Mouse (Mus musculus): Measurements from ENCODE around the gene Tnfrsf1b. TPM values are rescaled to one million over a fixed set of nuclear protein-coding genes. Genes with fewer than 3 reads are reported as not detected.

Tnfrsf1b gene
- polyA plus RNA-seq, 1 experiment: 222 TPM

GRCm38 (mm10) chr4:145276368-145277249 is 29.9 kb upstream of the Tnfrsf1b start:
- H3K27ac ChIP-seq (ENCODE audit: insufficient read depth, low read depth, low read length): peak overlapping the region; percentile 90

DNA sequence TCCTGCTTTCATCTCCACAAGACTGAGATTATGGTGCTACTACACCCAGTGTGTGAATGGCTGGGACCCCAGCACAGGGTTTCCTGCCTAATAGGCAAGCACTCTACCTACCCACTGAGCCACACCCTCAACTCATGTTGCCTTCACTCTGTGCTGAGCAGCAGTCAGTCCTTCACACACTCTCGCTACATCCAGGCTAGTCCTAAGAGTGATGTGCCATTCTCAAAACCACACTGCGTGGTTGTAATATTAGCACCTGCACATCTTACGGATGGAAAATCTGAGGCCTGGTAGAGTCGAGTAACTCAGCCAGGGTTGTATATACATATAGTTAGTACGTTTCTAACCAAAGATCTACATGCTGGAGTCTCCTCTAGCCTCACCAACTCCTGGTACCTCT is 28.2 kb upstream of the Tnfrsf1b start:
- no peak for TF ChIP-seq POLR2A (IDR thresholded peaks at IDR 0.05; ENCODE audit: borderline replicate concordance, low read depth, low read length)
- no peak for TF ChIP-seq CTCF (IDR thresholded peaks at IDR 0.05; ENCODE audit: low read depth, low read length)
- H3K4me3 ChIP-seq (ENCODE audit: insufficient read depth, low read length): no peak overlapping the region
- peaks cover 70% of the 10 kb centered on the region for H3K4me1 ChIP-seq (ENCODE audit: control insufficient read depth, insufficient read depth, low read length)
- H3K27ac ChIP-seq (ENCODE audit: insufficient read depth, low read depth, low read length): no peak overlapping the region

More at GRCm38 (mm10) chr4:145276368-145277249, 29.9 kb upstream of the Tnfrsf1b start:
- peaks cover 56% of the 10 kb centered on the region for H3K4me1 ChIP-seq (ENCODE audit: control insufficient read depth, insufficient read depth, low read length)
- TF ChIP-seq CTCF (IDR thresholded peaks at IDR 0.05; ENCODE audit: low read depth, low read length) (no peak), POLR2A (IDR thresholded peaks at IDR 0.05; ENCODE audit: borderline replicate concordance, low read depth, low read length) (no peak)
- no peak overlapping the region for H3K4me3 ChIP-seq (ENCODE audit: insufficient read depth, low read length)

GRCm38 (mm10) chr4:145273923-145274322 is 27.3 kb upstream of the Tnfrsf1b start:
- TF ChIP-seq CTCF (IDR thresholded peaks at IDR 0.05; ENCODE audit: low read depth, low read length) (no peak), POLR2A (IDR thresholded peaks at IDR 0.05; ENCODE audit: borderline replicate concordance, low read depth, low read length) (no peak)
- Histone ChIP-seq H3K4me1 (ENCODE audit: control insufficient read depth, insufficient read depth, low read length) (peaks cover 75% of the 10 kb centered on the region), H3K27ac (ENCODE audit: insufficient read depth, low read depth, low read length) (no peak overlapping the region), H3K4me3 (ENCODE audit: insufficient read depth, low read length) (no peak overlapping the region)

GRCm38 (mm10) chr4:145272763-145273162 is 26.1 kb upstream of the Tnfrsf1b start:
- Histone ChIP-seq H3K27ac (ENCODE audit: insufficient read depth, low read depth, low read length) (no peak overlapping the region), H3K4me3 (ENCODE audit: insufficient read depth, low read length) (no peak overlapping the region), H3K4me1 (ENCODE audit: control insufficient read depth, insufficient read depth, low read length) (peaks cover 74% of the 10 kb centered on the region)
- TF ChIP-seq POLR2A (IDR thresholded peaks at IDR 0.05; ENCODE audit: borderline replicate concordance, low read depth, low read length): no peak
- no peak for TF ChIP-seq CTCF (IDR thresholded peaks at IDR 0.05; ENCODE audit: low read depth, low read length)

- peaks cover 72% of the 10 kb centered on the region for H3K4me1 ChIP-seq (ENCODE audit: control insufficient read depth, insufficient read depth, low read length)
- H3K4me3 ChIP-seq (ENCODE audit: insufficient read depth, low read length): no peak overlapping the region
- no peak for TF ChIP-seq CTCF (IDR thresholded peaks at IDR 0.05; ENCODE audit: low read depth, low read length)
- no peak for TF ChIP-seq POLR2A (IDR thresholded peaks at IDR 0.05; ENCODE audit: borderline replicate concordance, low read depth, low read length)
- H3K27ac ChIP-seq (ENCODE audit: insufficient read depth, low read depth, low read length): no peak overlapping the region
Measured at GRCm38 (mm10) chr4:145271634-145272033, 25.0 kb upstream of the Tnfrsf1b start.

DNA sequence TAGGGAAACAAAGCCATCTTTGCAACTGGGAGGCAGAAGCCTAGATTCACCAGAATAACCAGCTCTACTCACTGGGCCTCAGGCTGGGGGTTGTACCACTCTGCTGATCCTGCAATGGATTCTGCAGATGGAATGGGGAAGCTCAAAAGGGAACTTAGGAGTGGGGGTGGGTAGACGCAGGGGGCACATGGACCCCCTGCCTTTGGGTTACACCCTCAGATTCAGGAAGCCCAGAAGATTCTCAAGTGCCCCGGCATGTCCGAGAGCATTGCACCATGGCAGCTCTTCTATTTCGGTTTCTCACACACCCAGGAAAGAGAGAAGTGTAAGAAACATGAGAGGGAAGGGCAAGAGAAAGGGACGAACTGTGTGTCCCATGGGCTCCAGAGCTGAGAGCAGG is 23.5 kb upstream of the Tnfrsf1b start:
- TF ChIP-seq CTCF (IDR thresholded peaks at IDR 0.05; ENCODE audit: low read depth, low read length) (no peak), POLR2A (IDR thresholded peaks at IDR 0.05; ENCODE audit: borderline replicate concordance, low read depth, low read length) (no peak)

DNA sequence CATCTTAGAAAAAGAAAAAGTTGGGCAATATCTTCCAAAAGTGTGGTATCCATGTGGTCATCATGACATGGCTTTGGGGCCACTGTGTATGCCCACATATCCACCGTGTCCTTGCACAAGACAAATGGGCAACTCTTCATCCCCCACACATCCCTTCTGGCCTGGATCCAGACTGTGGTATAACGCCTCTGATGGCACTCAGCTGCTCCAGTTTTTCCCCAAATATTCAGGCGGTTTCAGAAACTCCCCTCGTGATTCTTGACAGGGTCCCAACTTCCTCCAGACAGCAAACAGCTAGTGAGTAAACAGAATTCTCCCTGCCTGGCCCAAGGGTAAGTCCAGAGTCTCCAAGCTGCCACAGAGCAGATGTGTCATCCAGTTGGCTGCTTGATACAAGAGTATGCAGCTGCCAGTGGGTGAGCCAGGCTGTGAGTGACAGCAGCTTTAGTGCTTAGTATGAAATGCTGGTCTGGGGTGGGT is 21.0 kb upstream of the Tnfrsf1b start:
- H3K4me1 ChIP-seq (ENCODE audit: control insufficient read depth, insufficient read depth, low read length): peaks cover 74% of the 10 kb centered on the region
- TF ChIP-seq POLR2A (IDR thresholded peaks at IDR 0.05; ENCODE audit: borderline replicate concordance, low read depth, low read length) (no peak), CTCF (IDR thresholded peaks at IDR 0.05; ENCODE audit: low read depth, low read length) (no peak)
- no peak overlapping the region for H3K4me3 ChIP-seq (ENCODE audit: insufficient read depth, low read length)
- peak overlapping the region; percentile 95 for H3K27ac ChIP-seq (ENCODE audit: insufficient read depth, low read depth, low read length)

More for the DNA sequence above, 23.5 kb upstream of the Tnfrsf1b start:
- H3K27ac ChIP-seq (ENCODE audit: insufficient read depth, low read depth, low read length): peak overlapping the region; percentile 95
- H3K4me1 ChIP-seq (ENCODE audit: control insufficient read depth, insufficient read depth, low read length): peaks cover 76% of the 10 kb centered on the region
- H3K4me3 ChIP-seq (ENCODE audit: insufficient read depth, low read length): 0 out of 2 replicates have a peak overlapping the region, but pooled peaks have one; percentile 7

DNA sequence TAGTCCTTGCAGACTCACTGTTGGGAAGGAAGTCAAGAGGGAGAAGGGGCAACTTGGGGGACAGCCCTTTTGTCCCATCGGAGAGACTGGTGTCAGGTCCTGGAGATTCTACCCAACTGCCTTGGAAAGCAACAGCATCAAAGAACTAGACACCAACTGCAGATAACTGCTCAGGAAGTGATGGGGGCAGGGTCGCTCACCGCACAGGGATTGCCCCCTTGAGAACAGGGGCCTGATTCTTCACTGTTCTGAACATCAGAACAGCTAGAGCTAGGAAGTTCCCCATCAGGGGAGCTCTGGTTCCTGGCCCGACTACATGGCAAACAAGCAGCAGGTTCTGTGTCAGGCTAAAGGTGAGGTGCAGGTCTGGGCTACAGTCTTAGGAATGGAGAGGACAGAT is 19.8 kb upstream of the Tnfrsf1b start:
- no peak for TF ChIP-seq CTCF (IDR thresholded peaks at IDR 0.05; ENCODE audit: low read depth, low read length)
- TF ChIP-seq POLR2A (IDR thresholded peaks at IDR 0.05; ENCODE audit: borderline replicate concordance, low read depth, low read length): no peak
- Histone ChIP-seq H3K4me1 (ENCODE audit: control insufficient read depth, insufficient read depth, low read length) (peaks cover 71% of the 10 kb centered on the region), H3K4me3 (ENCODE audit: insufficient read depth, low read length) (no peak overlapping the region), H3K27ac (ENCODE audit: insufficient read depth, low read depth, low read length) (peak overlapping the region; percentile 95)

DNA sequence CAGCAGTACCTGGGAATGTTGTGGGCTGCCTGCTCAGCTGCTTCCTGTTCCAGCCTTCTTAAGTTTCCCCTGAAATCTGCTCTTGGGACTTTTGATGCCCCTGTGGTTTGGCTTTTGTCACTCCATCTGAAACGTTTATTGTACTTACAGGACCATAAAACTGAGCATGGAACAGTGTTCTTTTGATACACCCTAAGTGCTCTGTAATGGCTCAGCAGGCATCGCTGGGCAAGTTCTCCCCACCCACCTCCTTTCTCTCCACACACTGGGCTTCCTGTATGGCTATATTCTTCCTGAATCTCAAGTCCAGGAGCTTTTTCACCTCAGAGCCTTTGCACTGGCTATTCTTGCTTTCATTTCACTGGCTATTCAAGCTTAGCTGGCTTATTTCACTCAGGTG is 18.1 kb upstream of the Tnfrsf1b start:
- Histone ChIP-seq H3K4me3 (ENCODE audit: insufficient read depth, low read length) (no peak overlapping the region), H3K4me1 (ENCODE audit: control insufficient read depth, insufficient read depth, low read length) (peaks cover 74% of the 10 kb centered on the region), H3K27ac (ENCODE audit: insufficient read depth, low read depth, low read length) (no peak overlapping the region)
- TF ChIP-seq POLR2A (IDR thresholded peaks at IDR 0.05; ENCODE audit: borderline replicate concordance, low read depth, low read length) (no peak), CTCF (IDR thresholded peaks at IDR 0.05; ENCODE audit: low read depth, low read length) (no peak)

GRCm38 (mm10) chr4:145263583-145263982 is 16.9 kb upstream of the Tnfrsf1b start:
- H3K27ac ChIP-seq (ENCODE audit: insufficient read depth, low read depth, low read length): no peak overlapping the region
- H3K4me3 ChIP-seq (ENCODE audit: insufficient read depth, low read length): no peak overlapping the region
- peaks cover 71% of the 10 kb centered on the region for H3K4me1 ChIP-seq (ENCODE audit: control insufficient read depth, insufficient read depth, low read length)
- TF ChIP-seq CTCF (IDR thresholded peaks at IDR 0.05; ENCODE audit: low read depth, low read length) (no peak), POLR2A (IDR thresholded peaks at IDR 0.05; ENCODE audit: borderline replicate concordance, low read depth, low read length) (no peak)

Data from bone marrow macrophage, adult 2 months (primary cell).